Mouse (Mus musculus): ENCODE measurements at regions not wholly inside any gene's neighbourhood (a gene's known extent, or its start where the extent isn't known, plus 50 kb on each side); places are given as distances from the start of the nearest gene placed in this dataset.

DNA sequence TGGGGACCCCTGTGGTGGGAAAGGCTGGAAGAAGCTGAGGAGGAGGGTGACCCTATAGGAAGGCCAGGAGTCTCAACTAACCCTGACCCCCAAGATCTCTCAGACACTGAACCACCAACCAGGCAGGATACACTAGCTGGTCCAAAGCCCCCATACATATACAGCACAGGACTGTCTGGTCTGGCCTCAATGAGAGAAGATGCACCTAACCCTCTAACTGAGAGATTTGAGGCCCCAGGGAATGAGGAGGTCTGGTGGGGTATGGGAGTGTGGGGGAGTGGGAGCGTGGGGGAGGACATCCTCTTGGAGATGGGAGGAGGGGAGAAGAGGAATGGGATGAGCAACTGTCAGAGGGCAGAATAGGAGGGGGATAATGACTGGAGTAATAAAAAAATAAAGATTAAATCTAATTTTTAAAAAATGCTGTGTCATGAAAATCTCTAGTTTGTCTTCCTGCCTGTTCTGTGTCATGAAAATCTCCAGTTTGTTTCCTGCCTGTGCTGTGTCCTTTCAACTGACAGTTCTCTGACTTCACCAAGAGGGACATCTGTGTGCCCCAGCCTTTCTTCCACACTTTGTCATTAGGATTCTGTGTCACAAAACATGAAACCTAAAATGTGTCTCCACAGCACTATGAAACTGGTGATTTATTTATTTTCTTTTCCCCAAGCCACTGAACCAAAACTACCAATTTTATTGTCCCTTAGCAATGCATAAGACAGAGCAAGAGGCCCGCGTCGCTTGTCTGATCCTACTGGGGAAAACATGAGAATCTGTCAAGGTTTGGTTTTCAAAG is 251.2 kb upstream of the Adcy2 start:
- no peak overlapping the region for H3K4me3 ChIP-seq
- no peak for TF ChIP-seq CTCF (conservative IDR thresholded peaks at IDR 0.05)
- no peak overlapping the region for H3K27ac ChIP-seq
- no peak for DNase-seq (ENCODE audit: low spot score in 2 of 2)

DNA sequence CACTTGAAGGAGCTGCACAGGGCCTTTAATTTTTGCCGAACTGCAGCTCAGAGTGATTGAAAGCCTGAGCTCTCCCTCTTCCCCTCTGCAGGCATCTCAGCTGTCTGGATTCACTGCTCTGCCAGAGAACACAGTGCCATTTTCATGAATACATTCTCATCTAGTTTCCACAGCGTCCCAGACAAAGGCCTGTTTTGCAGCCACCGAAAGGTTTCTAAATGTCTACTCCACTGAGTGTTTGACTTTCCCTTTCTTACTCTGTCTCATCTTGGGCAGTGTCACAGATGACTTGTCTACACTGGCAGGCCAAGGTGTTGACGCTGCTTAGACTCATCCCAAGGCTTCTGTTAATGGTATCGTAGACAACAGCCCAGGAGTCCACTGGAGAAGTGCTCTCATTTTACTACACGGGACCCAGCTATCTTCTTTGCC is 251.8 kb upstream of the Adcy2 start:
- TF ChIP-seq CTCF (conservative IDR thresholded peaks at IDR 0.05), result no peak
- DNase-seq (ENCODE audit: low spot score in 2 of 2), result no peak
- Histone ChIP-seq H3K4me3 (no peak overlapping the region), H3K27ac (no peak overlapping the region)

GRCm38 (mm10) chr13:69252335-69252734 is 253.0 kb upstream of the Adcy2 start:
- no peak overlapping the region for H3K4me3 ChIP-seq
- DNase-seq (ENCODE audit: low spot score in 2 of 2), result peak in 1 of 2 experiments; percentile 16
- no peak overlapping the region for H3K27ac ChIP-seq
- TF ChIP-seq CTCF (conservative IDR thresholded peaks at IDR 0.05), result no peak

GRCm38 (mm10) chr13:69260485-69260884 is 261.1 kb upstream of the Adcy2 start:
- Histone ChIP-seq H3K27ac (no peak overlapping the region), H3K4me3 (no peak overlapping the region)
- DNase-seq (ENCODE audit: low spot score in 2 of 2), result no peak
- no peak for TF ChIP-seq CTCF (conservative IDR thresholded peaks at IDR 0.05)

GRCm38 (mm10) chr13:69260972-69261371 is 261.6 kb upstream of the Adcy2 start:
- Histone ChIP-seq H3K27ac (no peak overlapping the region), H3K4me3 (no peak overlapping the region)
- DNase-seq (ENCODE audit: low spot score in 2 of 2), result no peak
- TF ChIP-seq CTCF (conservative IDR thresholded peaks at IDR 0.05), result no peak

DNA sequence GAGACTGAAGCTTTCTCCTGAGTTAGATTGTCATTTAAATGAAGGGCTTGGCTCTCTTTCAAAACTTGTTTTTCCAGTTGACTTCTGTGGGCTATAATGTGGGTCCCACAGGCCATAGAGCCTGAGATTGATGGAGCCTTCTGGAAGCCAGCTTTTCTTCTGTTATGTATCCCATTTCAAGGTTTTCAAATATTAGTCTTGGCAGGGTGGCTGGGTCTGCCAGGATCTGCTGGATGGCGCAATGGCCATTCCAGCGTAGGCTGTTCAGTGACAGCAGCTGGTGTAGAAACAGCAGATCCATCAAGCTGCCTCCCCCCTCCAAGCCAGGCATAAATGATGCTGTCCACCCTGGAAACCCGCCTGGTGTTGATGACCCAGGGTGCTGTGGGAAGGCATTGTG is 264.4 kb upstream of the Adcy2 start:
- DNase-seq (ENCODE audit: low spot score in 2 of 2), result no peak
- Histone ChIP-seq H3K27ac (no peak overlapping the region), H3K4me3 (no peak overlapping the region)
- TF ChIP-seq CTCF (conservative IDR thresholded peaks at IDR 0.05), result no peak

DNA sequence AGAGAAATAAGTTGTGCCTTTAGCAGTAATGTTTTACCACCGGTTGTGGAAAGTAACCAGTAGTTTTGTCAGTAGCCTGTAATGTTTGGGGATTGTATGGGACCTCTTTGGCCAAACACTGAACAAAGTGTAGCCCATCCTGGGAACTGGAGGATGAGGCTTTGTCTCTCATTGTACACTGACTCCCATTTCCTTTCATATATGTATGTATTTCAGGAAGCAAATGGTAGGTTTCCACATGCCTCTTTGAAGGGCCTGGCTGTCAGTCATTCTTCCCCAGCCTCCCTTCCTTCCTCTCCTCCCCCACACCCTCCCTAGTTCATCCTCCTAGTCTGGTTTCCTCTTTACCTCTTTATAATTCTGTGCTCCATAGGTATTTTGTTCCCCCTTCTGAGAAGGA is 266.7 kb upstream of the Adcy2 start:
- H3K27ac ChIP-seq, result no peak overlapping the region
- no peak for DNase-seq (ENCODE audit: low spot score in 2 of 2)

GRCm38 (mm10) chr13:69272506-69272905 is 261.0 kb upstream of the Nsun2 start:
- no peak for DNase-seq (ENCODE audit: low spot score in 2 of 2)

More for the DNA sequence above, 266.7 kb upstream of the Adcy2 start:
- no peak for TF ChIP-seq CTCF (conservative IDR thresholded peaks at IDR 0.05)
- H3K4me3 ChIP-seq, result no peak overlapping the region

GRCm38 (mm10) chr13:69279647-69280046 is 253.9 kb upstream of the Nsun2 start:
- H3K27ac ChIP-seq, result no peak overlapping the region
- no peak for TF ChIP-seq CTCF (conservative IDR thresholded peaks at IDR 0.05)
- DNase-seq (ENCODE audit: low spot score in 2 of 2), result no peak
- H3K4me3 ChIP-seq, result no peak overlapping the region

More at GRCm38 (mm10) chr13:69272506-69272905, 261.0 kb upstream of the Nsun2 start:
- no peak overlapping the region for H3K27ac ChIP-seq
- no peak overlapping the region for H3K4me3 ChIP-seq
- no peak for TF ChIP-seq CTCF (conservative IDR thresholded peaks at IDR 0.05)

- DNase-seq (ENCODE audit: low spot score in 2 of 2), result peak; percentile 45 to 56
- H3K27ac ChIP-seq, result no peak overlapping the region
- no peak for TF ChIP-seq CTCF (conservative IDR thresholded peaks at IDR 0.05)
- H3K4me3 ChIP-seq, result no peak overlapping the region
Measured at GRCm38 (mm10) chr13:69294483-69294882, 239.1 kb upstream of the Nsun2 start.

- Histone ChIP-seq H3K4me3 (no peak overlapping the region), H3K27ac (no peak overlapping the region)
- DNase-seq (ENCODE audit: low spot score in 2 of 2), result no peak
- TF ChIP-seq CTCF (conservative IDR thresholded peaks at IDR 0.05), result no peak
Measured at GRCm38 (mm10) chr13:69303316-69303715, 230.2 kb upstream of the Nsun2 start.

GRCm38 (mm10) chr13:69330412-69331000 is 203.0 kb upstream of the Nsun2 start:
- DNase-seq (ENCODE audit: low spot score in 2 of 2), result peak in 1 of 2 experiments; percentile 9
- Histone ChIP-seq H3K4me3 (no peak overlapping the region), H3K27ac (no peak overlapping the region)
- TF ChIP-seq CTCF (conservative IDR thresholded peaks at IDR 0.05), result no peak

GRCm38 (mm10) chr13:69331537-69332435 is 201.8 kb upstream of the Nsun2 start:
- Histone ChIP-seq H3K4me3 (no peak overlapping the region), H3K27ac (no peak overlapping the region)
- no peak for DNase-seq (ENCODE audit: low spot score in 2 of 2)
- TF ChIP-seq CTCF (conservative IDR thresholded peaks at IDR 0.05), result no peak

Measured in layer of hippocampus, adult 2 months (tissue).